Mouse (Mus musculus): ENCODE data around the gene Arhgap15. TPM values are rescaled to one million over a fixed set of nuclear protein-coding genes. Genes with fewer than 3 reads are reported as not detected.

Gene Arhgap15
- polyA plus RNA-seq, 1 experiment from 2014 or later: 1.4 TPM

DNA sequence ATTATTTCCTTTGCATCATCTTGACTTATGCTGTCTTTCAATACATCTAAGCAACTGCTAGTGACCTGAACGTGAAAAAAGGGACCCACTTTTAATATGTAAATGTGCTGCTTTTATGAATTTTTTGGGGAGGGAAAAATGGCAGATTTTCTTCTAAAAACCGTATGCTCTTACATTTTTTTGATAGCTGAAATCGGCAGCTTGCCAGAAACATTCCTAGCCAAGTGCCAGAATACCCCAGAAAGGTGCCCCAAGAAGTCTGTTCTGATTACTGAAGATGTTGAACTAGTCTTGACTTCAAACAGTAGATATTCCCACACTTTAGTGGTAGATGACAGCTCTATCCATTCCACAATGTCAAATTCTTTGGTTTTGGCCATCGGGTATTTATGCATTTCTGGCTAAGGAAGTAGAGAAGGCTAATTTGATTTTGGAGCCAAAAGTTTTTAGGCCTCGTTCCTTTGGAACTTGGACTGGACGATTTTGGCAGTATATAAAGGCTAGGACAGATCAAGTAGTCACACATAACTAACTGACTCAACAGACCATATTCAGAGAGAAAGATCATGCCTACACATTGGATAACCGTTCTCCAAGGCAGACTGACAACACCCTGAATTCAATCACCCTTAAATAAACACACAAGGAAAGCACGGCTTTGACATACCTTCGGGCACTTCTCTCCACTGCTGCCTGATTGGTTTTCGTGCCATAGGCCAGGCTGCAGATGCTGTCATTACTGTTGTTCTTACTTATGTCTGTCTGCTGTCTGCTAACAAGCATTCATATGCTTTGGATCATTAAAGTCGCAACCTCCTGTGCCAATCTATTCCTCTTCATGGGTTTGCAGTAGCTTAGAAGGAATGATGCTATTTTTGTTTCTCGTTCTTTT, 67.5 kb downstream of the Arhgap15 start:
- Histone ChIP-seq H3K27ac (no peak overlapping the region), H3K4me1 (replicated peaks) (no peaks in the 10 kb centered on the region), H3K9ac (no peak overlapping the region), H3K27me3 (no peaks in the 10 kb centered on the region), H3K4me3 (no peak overlapping the region), H3K36me3 (no peaks in the 10 kb centered on the region), H3K4me2 (no peak overlapping the region), H3K9me3 (replicated peaks) (no peaks in the 10 kb centered on the region)
- no peak for ATAC-seq (replicated peaks; ENCODE audit: insufficient number of reproducible peaks, insufficient read depth, low FRiP score, low read depth)
- WGBS: 69% methylated on average over 12 of the region's 12 CpGs

- no peak for ATAC-seq (replicated peaks; ENCODE audit: insufficient number of reproducible peaks, insufficient read depth, low FRiP score, low read depth)
- Histone ChIP-seq H3K4me1 (replicated peaks) (no peaks in the 10 kb centered on the region), H3K4me2 (no peak overlapping the region), H3K27me3 (no peaks in the 10 kb centered on the region), H3K9me3 (replicated peaks) (no peaks in the 10 kb centered on the region), H3K4me3 (no peak overlapping the region), H3K27ac (no peak overlapping the region), H3K9ac (no peak overlapping the region), H3K36me3 (no peaks in the 10 kb centered on the region)
- WGBS: 75% methylated on average over 8 of the region's 8 CpGs
Measured at GRCm38 (mm10) chr2:43816788-43817581, 68.4 kb downstream of the Arhgap15 start.

DNA sequence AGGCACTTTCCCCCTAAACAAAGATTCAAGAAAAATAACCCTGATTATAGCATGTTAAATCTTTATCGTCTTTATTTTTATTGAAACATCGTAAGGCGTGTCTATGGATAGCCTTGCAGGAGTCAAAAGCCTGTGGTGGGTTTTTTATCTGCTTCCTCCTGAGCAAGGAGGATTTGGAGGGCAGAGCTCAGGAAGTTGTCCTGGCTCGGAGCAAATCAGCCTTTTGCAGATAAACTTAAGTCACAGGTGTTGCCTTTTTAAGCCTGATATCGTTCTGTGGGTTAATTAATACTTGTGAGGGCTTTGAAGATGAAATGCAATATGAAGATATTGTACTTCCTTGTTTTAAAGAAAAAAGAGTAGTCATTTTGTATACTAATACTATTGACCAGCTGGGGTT, 87.3 kb downstream of the Arhgap15 start:
- Histone ChIP-seq H3K27me3 (no peaks in the 10 kb centered on the region), H3K4me1 (replicated peaks) (no peaks in the 10 kb centered on the region), H3K4me2 (no peak overlapping the region), H3K9ac (no peak overlapping the region), H3K36me3 (no peaks in the 10 kb centered on the region), H3K9me3 (replicated peaks) (no peaks in the 10 kb centered on the region), H3K4me3 (no peak overlapping the region), H3K27ac (no peak overlapping the region)
- ATAC-seq (replicated peaks; ENCODE audit: insufficient number of reproducible peaks, insufficient read depth, low FRiP score, low read depth): no peak
- WGBS: 60% methylated on average over 5 of the region's 5 CpGs

GRCm38 (mm10) chr2:43841644-43842043, 93.0 kb downstream of the Arhgap15 start:
- WGBS: 51% methylated on average over 5 of the region's 5 CpGs
- no peaks in the 10 kb centered on the region for H3K9me3 ChIP-seq (replicated peaks)
- H3K4me1 ChIP-seq (replicated peaks): no peaks in the 10 kb centered on the region
- H3K36me3 ChIP-seq: no peaks in the 10 kb centered on the region
- no peak for ATAC-seq (replicated peaks; ENCODE audit: insufficient number of reproducible peaks, insufficient read depth, low FRiP score, low read depth)
- H3K9ac ChIP-seq: no peak overlapping the region
- H3K4me2 ChIP-seq: no peak overlapping the region
- H3K27ac ChIP-seq: no peak overlapping the region
- H3K4me3 ChIP-seq: no peak overlapping the region
- H3K27me3 ChIP-seq: no peaks in the 10 kb centered on the region

DNA sequence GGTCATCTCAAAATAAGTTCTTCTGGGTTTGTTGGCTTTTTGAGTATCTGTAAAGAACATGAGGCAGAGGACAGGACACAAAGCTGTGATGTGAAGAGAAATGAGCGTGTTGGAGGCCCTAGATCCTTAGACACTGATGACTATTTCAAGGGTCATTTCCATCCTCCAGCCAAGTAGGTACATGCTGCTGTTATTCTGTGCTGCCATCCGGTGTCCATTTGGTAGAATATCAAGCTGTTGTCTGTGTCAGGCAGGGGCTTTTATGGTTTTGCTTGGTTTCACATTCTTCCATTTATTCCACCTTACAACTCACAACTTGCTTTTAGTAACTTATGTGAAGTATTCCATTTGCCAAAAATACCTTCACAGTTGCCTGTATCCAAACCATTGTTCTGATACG, 102.6 kb downstream of the Arhgap15 start:
- Histone ChIP-seq H3K4me3 (no peak overlapping the region), H3K9me3 (replicated peaks) (no peaks in the 10 kb centered on the region), H3K4me1 (replicated peaks) (no peaks in the 10 kb centered on the region), H3K4me2 (no peak overlapping the region), H3K27ac (no peak overlapping the region), H3K27me3 (no peaks in the 10 kb centered on the region), H3K9ac (no peak overlapping the region), H3K36me3 (no peaks in the 10 kb centered on the region)
- WGBS: 52% methylated on average over 3 of the region's 3 CpGs
- ATAC-seq (replicated peaks; ENCODE audit: insufficient number of reproducible peaks, insufficient read depth, low FRiP score, low read depth): no peak

- H3K36me3 ChIP-seq: no peaks in the 10 kb centered on the region
- H3K27ac ChIP-seq: no peak overlapping the region
- no peaks in the 10 kb centered on the region for H3K27me3 ChIP-seq
- WGBS: 62% methylated on average over 5 of the region's 5 CpGs
- H3K4me1 ChIP-seq (replicated peaks): no peaks in the 10 kb centered on the region
- H3K9me3 ChIP-seq (replicated peaks): no peaks in the 10 kb centered on the region
- no peak overlapping the region for H3K4me3 ChIP-seq
- H3K9ac ChIP-seq: no peak overlapping the region
- no peak for ATAC-seq (replicated peaks; ENCODE audit: insufficient number of reproducible peaks, insufficient read depth, low FRiP score, low read depth)
- no peak overlapping the region for H3K4me2 ChIP-seq
Measured at GRCm38 (mm10) chr2:43862709-43863108, 114.1 kb downstream of the Arhgap15 start.

- H3K4me1 ChIP-seq (replicated peaks): no peaks in the 10 kb centered on the region
- no peaks in the 10 kb centered on the region for H3K36me3 ChIP-seq
- no peak overlapping the region for H3K9ac ChIP-seq
- no peak overlapping the region for H3K4me3 ChIP-seq
- 27% methylated on average over 7 of the region's 7 CpGs for WGBS
- no peaks in the 10 kb centered on the region for H3K27me3 ChIP-seq
- ATAC-seq (replicated peaks; ENCODE audit: insufficient number of reproducible peaks, insufficient read depth, low FRiP score, low read depth): no peak
- no peak overlapping the region for H3K4me2 ChIP-seq
- H3K9me3 ChIP-seq (replicated peaks): no peaks in the 10 kb centered on the region
- no peak overlapping the region for H3K27ac ChIP-seq
Measured at GRCm38 (mm10) chr2:43902403-43902973, 153.9 kb downstream of the Arhgap15 start.

DNA sequence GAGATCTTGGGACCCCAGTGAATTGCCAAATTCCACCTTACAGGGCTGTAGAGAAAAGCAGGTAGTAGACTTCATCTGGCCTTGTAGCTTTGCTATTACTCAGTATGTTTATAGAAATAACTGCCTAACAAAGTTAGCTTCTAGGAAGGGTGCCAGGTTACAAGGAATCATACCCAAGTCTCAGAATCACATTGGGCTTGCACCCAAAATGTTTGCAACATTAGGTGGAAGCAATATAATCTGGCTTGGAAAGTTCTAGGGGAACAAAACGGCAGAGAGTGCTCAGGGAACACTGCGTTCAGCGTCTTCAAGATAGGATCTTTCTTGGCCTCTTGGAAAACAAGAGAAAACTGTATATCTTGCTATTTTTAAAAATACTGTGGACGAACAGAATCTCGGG, 158.9 kb downstream of the Arhgap15 start:
- Histone ChIP-seq H3K27me3 (no peaks in the 10 kb centered on the region), H3K9ac (no peak overlapping the region), H3K4me2 (no peak overlapping the region), H3K4me3 (no peak overlapping the region), H3K36me3 (no peaks in the 10 kb centered on the region), H3K4me1 (replicated peaks) (no peaks in the 10 kb centered on the region), H3K27ac (no peak overlapping the region), H3K9me3 (replicated peaks) (no peaks in the 10 kb centered on the region)
- ATAC-seq (replicated peaks; ENCODE audit: insufficient number of reproducible peaks, insufficient read depth, low FRiP score, low read depth): no peak
- 58% methylated on average over 5 of the region's 5 CpGs for WGBS

GRCm38 (mm10) chr2:43914104-43914503, 165.5 kb downstream of the Arhgap15 start:
- Histone ChIP-seq H3K27ac (no peak overlapping the region), H3K9me3 (replicated peaks) (no peaks in the 10 kb centered on the region), H3K36me3 (no peaks in the 10 kb centered on the region), H3K9ac (no peak overlapping the region), H3K4me1 (replicated peaks) (no peaks in the 10 kb centered on the region), H3K27me3 (no peaks in the 10 kb centered on the region), H3K4me3 (no peak overlapping the region), H3K4me2 (no peak overlapping the region)
- ATAC-seq (replicated peaks; ENCODE audit: insufficient number of reproducible peaks, insufficient read depth, low FRiP score, low read depth): no peak
- 68% methylated on average over 6 of the region's 6 CpGs for WGBS

DNA sequence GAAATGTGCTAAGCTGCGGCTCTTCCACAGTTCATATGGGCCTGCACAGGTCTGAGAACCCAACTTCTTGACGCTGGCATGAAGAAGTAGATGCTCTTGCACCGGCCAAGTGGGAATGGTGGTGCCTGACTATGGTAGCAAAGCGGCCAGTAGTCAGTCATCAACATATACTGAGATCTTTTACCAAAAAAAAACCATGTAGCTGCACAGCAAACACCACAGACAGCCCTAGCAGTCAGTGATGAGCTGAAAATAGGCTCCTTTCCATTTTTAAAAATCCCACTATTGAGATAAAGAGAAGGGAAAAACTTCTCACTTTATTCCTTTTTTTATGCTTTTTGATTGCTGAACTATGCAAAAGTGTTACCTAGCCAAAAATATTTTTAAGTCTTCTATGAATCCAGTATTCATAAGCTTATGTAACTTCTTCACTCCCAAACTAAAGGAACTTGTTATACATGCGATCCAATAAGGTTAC, 175.3 kb downstream of the Arhgap15 start:
- Histone ChIP-seq H3K27ac (no peak overlapping the region), H3K9ac (no peak overlapping the region), H3K4me3 (no peak overlapping the region), H3K4me1 (replicated peaks) (no peaks in the 10 kb centered on the region), H3K4me2 (no peak overlapping the region), H3K36me3 (no peaks in the 10 kb centered on the region), H3K27me3 (no peaks in the 10 kb centered on the region), H3K9me3 (replicated peaks) (no peaks in the 10 kb centered on the region)
- ATAC-seq (replicated peaks; ENCODE audit: insufficient number of reproducible peaks, insufficient read depth, low FRiP score, low read depth): no peak
- 81% methylated on average over 5 of the region's 5 CpGs for WGBS

- no peak overlapping the region for H3K4me2 ChIP-seq
- H3K36me3 ChIP-seq: no peaks in the 10 kb centered on the region
- H3K9me3 ChIP-seq (replicated peaks): no peaks in the 10 kb centered on the region
- no peak overlapping the region for H3K27ac ChIP-seq
- no peak overlapping the region for H3K9ac ChIP-seq
- no peaks in the 10 kb centered on the region for H3K27me3 ChIP-seq
- ATAC-seq (replicated peaks; ENCODE audit: insufficient number of reproducible peaks, insufficient read depth, low FRiP score, low read depth): no peak
- WGBS: 85% methylated on average over 3 of the region's 3 CpGs
- no peak overlapping the region for H3K4me3 ChIP-seq
- no peaks in the 10 kb centered on the region for H3K4me1 ChIP-seq (replicated peaks)
Measured at GRCm38 (mm10) chr2:43931687-43932086, 183.1 kb downstream of the Arhgap15 start.

Data from heart, embryonic 15.5 days (tissue).